Mouse (Mus musculus) kidney, postnatal 36 days (tissue): ENCODE data around the gene Ttc7.

Experiments
- DNase-seq, 2 experiments: peaks; one replicate each; pipeline ENCODE4 v3.0.0; 2021 to 2022; ENCODE audit warnings: mixed read lengths in 2 of 2

Gene Ttc7

DNA sequence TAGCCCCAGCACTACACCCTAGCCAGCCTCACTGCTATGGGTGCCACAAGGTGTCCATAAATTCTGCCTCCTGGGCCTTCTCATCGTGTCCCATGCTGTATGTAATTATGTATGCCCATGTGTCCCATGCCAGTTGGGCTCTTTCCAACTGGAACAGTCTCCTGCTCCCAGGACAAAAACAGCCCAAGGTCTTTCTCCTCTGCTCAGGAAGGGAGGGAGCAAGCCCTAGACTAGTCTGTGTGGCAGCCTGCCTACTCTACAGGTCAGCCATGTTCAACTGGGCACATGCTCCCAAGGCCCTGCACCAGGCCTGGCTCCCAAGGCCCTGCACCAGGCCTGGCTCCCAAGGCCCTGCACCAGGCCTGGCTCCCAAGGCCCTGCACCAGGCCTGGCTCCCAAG, 56.4 kb downstream of the Ttc7 start:
- DNase-seq = peak; percentile 47 to 65

DNA sequence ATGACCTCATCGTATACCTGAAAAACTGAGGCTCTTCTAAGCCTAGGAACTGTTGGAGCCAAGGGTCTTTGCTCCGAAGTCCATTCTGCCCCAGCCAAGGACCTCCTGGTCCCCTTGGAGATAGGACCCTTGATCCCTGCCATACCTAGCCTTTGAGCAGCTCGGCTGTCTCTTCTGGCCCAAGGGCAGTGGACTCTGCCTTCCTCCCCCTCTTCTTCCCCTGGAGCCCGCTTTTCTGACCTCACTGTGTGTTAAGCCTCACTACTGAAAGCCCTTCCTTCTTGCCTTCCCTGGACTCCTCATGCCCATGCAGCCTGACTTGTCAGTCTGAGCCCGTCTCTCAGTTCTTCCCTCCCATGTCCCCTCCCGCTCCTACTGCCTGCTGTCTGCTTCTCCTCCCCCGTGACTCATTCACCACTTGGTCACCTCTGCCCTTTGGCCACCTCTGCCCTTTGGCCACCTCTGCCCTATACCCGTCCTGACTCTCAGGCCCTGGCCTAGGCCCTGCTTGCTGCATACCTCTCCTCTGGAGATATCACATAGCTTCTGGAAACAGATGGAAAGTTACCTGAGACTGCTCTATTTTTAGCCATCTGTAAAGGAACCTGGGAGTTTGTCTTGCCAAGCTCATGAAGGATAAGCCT, 60.5 kb downstream of the Ttc7 start:
- peak; percentile 55 to 58 for DNase-seq

DNA sequence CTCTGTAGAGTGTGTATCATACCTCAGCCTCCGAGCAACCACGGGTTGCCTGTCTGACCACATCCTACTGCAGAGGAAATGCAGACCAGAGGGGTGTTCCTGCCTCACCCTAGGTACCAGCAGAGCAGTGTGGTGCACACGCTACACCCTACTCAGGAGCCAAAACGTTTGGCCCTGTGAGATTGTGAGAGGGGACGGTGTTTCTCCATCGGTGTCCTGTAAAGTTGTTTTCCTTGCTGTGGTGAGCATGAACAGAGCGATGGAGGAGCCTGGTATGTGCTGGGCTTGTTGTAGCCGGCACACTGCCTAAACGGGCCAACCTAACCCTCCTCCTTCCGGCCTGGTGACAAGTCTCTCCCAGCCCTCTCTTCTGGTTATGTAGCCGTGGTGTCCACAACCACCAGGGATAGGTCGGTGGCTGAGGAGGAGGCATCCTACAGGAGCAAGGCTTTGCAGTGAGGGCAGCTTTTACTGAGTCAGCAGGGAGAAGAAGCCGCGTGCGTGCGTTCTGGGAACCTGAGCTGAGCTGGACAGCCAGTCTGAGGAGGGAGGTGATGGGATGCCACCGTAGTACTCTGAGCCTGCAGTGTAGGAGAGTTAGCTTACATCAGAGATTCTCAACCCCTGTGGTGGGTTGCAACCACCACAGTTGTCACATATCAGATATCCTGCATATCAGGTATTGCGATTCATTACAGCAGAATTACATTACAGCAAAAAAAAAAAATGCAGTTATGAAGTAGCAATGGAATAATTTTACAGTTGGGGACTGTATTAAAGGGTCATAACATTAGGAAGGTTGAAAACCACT, 62.0 kb downstream of the Ttc7 start:
- DNase-seq = no peak

DNA sequence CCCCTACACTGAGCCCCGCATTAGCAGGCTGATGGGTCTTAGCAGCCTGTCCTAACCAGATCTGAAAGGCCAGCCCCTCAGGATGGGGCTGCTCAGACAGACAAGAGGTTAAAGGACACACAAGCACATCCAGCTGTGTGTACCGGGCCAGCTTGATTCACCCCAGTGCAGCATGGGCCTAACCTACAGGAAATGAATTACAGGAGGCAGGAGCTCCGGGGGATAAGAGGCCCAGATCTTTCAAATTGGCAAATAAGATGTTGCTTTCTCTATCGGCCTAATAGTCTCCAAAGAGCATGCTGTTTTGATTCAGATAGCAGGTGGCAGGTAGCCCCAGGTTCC, 62.5 kb downstream of the Ttc7 start:
- DNase-seq = no peak

DNA sequence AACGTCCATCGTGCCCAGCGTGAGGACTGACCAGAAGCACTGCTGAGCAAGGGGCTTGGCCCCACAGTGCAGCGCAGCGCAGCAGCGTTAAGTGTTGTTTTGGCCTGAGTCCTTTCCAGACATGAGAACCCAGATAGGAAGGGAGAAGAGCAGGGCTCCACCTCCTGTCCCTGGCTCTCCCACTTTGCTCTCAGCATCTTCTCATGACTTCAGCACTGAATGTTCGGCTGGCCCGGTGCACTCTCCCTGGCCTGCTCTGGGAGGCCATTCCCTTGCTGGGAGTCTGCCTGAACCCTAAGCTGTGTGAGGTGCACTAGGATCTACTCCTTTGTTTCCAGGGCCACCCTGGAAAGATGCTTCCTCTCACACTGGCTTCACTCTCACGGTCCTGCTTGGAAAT, 65.7 kb downstream of the Ttc7 start:
- no peak for DNase-seq

DNA sequence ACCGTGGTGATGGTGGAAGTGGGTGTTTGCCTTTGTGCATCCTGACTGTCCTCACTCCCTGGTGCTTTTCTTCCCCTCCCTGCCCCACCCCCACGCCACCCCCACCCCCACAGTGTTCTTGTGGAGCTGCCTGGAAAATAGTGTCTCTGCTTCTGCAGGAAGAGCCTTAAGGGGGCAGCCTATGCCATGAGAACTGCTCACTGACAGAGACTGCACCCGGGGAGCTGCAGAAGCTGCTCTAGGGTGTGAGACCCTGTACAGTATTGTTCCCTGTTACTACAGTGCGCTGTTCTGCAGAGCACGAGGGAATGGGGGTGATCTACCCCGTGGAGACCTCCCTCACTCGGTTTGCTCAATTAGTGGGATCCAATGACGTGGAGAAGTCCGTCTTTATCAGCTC, 66.4 kb downstream of the Ttc7 start:
- DNase-seq = no peak

DNA sequence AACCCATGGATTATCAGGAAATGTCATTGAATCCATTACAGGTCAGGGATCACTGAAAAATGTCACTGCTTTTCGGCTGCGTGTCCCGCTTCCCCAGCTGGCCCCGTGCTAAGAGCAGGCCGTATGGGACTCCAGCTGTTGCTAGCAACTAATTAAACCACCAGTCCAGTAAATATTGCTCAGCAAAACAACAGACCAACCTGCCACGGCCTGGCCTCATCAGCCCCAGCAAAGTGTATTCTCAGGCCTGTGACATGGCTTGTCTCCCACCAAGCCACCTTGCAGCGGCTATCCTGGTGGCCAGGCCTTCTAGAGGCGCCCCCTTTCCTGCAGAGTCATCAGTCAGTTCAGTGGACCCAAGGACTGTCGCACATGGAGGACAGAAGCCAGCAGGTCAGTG, 66.9 kb downstream of the Ttc7 start:
- DNase-seq = peak; percentile 47 to 52

DNA sequence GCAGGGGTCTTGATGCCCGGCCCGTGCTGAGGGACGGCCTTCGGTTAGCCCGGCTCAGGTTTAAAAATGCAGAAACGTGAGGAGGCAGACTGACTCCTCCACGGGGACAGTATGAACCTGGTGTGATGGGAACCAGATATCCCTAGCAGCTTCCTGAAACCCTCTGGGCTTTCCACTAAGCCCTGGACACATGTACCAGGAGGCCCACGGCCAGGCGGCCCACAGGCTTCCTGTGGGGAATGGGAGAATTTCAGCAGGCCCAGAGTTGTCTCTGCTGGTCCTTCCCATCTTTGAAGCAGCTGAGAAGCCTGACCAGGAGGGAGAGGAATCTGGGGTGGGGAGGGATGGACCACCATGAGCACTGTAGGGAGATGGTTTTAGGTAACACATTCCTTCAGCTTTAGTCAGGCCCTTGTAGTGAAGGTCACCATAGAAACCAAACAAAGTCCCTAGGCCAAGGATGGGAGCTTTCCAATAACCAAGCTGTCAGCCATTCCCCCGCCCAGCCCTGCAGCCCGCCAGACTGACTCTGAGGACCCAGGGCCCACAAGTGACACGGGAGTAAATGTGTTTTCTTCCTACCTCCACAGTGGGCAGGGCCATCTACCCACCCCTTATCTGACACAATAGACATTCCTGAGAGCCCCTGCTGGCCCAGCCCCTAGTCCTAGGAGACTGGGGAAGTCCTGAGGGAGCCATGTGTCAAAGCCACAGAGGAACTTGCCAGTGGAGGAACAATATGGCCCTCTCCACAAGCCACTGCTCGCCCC, 68.0 kb downstream of the Ttc7 start:
- no peak for DNase-seq

DNA sequence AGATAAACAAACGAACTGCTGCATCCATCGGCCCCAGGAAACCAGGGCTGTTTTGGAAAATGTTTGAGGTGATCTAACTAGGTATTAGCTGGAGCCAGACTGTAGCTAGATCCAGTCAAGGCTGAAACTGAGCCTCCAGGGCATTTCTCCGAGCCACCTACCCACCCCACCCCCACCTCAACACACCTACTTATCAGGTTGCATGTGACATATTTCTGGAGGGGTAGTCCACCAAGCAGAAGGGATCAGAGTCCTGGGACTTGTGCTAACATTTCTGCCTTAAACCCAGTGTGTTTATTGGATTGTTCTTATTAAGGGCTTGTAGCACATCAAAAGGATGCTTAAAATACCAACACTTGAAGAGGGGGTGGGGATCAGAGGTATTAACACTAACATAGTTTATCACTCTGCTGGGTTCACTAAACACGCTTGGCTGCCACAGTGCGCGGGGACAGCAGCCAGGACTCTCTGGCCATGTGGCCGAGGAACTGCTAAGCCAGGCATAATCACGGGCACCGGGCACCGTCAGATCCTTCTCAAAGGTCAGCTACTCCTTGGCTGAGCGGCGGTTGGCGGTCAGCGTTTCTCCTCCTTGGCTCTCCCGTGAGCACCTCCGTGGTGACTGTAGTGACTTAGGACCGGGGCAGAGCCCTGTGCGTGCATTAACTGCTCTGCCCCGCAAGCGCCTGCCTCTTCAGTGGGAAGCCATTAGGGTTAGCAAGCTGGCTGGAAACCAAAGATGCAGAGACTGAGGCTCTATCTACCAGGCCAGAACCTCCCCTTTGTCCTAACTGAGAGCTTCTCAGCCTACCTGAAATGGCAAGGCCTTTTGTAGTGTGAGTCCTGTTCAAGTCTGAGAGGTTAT, 68.8 kb downstream of the Ttc7 start:
- peak; percentile 87 to 91 for DNase-seq

DNA sequence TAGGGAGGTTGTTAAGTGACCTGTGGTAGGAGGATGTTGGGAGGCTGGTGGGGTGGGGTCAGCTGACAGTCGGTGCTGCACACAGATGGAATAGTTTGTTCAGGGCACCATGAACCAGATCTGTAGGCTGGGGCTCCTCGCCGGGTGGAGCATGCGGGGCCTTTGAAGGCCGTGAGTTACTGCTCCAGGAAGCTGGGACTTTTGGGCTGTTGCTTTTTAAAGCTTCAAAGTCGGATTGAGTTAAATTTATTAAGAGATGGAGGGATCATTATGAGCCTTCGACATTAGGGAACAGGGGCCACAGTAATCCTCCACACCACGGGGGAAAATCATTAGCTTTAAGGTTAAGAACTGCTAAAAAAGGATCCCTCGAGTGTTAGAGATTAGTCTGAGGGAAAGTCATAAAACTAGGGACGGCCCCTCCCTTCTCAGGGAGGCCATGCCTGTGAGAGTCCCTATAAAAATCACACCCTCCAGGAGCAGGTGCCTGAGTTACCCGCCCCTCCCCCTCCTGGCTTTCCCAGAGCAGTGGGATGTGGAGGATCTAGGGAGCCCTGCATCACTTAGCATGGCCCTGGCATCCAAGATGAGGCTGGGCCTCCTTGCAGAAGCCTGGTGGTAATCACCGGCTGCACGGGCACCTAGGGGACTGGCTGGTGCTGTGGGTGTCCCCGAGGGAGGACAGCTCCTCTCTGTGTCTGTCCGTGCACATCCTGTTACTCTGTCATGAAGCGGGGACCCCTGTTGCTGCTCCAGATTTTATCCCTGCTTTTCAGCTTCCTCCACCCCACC, 69.6 kb downstream of the Ttc7 start:
- peak in 1 of 2 experiments; percentile 64 for DNase-seq

DNA sequence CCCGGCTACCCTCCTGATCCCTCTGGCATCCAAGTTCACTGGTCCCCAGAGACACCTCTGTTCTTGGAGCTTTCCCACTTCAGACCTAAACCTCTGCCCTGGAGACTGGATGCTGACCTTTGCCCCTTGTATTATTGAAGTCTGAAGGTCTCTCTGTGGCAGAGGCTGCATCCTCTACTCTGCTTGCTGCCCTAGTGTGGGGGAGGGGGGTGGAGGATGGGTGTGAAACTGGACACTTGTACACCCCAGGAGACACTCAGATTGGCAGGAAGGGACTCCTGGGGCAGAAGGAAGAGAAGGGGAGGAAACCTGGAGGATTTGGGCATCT, 70.2 kb downstream of the Ttc7 start:
- DNase-seq = peak; percentile 50 to 71

DNA sequence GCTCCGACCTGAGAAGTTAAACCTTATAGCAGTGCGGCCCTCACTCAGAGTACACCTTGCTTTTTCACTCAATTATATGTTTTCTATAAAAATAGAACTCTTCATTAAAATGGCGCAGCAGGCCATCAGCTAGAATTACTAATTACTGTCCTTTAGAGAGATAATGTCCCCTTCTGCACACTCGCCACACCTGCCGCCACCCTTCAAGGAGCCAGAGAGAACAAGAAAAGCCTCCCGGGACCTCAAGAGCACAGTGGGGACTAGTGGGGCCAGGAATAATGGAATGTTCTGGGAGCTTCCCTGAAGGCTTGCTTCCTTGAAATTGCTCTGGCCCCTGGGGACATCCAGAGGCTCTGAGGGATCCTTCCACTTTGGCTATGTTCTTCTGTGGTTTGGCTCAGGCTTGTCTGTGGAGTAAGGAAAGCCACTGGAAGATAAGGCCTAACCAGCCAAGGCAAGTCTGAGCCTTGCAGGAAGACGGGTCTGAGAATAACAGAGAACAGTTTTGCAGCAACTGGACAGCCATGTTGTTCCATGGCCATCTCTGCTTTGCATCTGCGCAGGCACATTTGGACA, 71.1 kb downstream of the Ttc7 start:
- no peak for DNase-seq

DNA sequence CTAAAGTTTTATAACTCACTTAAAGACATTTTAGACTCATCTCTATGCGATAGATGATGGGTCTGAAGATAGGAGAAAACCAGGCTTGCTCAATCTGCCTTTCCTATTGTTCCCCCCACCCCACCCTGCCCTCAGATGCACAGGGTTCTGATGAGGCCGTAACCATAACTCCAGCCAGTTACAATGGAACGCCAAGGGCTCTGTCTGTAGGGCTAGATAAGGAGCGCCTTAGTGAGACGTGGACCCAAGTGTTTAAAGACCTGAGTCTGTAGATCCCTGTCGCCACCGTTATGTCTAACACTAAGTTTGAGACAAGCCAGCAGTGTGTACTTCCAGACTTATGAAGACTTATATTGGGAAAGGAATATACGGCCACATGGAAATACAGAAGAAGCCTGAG, 72.8 kb downstream of the Ttc7 start:
- no peak for DNase-seq

DNA sequence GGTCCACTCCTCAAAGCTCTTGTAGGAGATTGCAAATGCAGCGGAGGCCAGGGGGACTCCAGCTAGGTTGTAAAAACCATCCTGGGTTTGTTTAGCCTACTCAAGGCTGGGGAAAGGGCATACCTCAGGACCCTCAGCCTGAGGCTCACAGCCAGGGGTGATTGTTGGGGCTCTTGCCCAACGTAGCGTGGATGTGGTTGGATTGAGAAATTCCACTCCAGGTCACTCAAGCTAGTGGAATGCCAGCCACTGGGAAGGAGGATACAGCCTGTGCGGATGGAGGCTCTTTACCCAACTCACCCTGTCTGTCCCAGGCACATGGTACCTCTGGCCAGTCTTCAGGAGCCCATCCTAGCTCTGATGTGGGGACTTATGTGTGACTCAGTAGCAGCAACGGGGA, 73.6 kb downstream of the Ttc7 start:
- no peak for DNase-seq

DNA sequence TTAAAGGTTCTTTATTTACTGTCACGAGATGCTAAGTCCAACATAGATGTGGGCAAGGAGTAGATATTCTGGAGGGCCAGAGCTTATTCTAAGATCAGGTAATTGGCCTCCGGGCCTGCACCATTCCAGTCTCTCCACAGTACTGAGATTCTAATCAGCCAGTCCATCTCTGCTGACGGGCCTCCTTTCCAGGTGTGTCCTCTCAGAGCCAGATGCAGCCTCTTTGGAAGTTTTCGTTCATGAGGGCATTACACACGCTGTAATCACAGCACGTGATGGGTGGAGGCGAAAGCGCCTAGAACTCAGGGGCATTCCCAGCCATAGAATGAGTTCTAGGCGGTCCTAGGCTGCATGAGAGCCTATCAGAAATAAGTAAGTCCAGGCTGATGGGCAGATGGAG, 74.8 kb downstream of the Ttc7 start:
- DNase-seq = no peak

DNA sequence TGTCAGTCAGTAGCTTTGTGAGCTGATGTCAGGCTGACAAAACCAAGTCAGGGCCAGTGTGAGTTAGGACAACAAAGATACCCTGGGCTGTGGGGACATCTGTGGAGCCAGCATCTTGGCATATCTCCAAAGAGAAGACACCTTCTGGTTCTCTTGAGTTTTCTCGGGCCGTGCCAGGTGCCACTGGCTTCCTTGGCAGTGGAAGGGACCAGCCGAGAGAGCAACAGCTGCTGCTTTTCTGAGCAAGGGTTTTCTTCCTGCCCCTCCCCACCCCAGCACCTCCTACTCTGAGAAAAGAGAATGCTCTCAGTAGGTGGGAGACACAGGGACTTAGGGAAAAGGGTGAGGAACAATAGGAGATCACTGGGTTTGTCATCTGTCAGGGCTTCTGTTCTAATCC, 78.4 kb downstream of the Ttc7 start:
- no peak for DNase-seq

DNA sequence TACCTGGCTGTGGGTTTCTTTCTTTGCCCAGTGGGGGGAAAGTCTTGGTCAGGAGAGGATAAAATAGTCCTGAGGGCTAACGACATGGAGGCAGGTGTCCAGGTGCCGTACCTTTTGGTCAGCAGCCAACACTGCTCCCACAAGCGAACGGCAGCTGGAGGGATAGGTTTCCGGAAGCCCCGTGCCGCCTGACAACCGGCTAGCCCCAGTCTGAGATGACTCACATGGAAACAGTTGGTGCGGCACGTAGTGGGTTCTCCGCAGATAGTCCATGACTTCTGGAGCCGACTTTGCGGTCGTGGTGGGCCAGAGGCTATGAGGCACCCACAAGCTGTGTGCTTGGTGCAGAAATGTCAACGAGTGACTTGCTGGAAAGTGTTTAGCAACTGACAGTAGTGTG, 81.4 kb downstream of the Ttc7 start:
- no peak for DNase-seq

DNA sequence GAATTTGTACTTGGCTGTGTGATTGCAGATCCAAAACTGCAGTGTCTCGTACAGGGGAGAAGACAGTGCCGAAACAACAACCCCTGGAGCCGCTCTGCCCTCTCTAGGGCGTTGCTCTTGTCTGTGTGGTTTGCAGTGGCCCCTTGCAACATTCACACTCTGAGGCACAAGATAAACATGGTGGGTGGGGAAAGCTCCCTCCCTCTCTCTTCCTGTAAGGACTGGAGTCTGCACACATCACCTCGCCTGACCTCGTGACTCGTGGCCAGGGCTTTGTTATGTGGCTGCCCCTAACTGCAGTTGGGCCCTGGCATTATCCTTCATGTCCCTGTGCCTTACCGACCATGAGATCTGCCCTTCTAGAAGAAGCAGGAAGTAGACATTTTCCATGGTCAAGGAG, 82.6 kb downstream of the Ttc7 start:
- no peak for DNase-seq

DNA sequence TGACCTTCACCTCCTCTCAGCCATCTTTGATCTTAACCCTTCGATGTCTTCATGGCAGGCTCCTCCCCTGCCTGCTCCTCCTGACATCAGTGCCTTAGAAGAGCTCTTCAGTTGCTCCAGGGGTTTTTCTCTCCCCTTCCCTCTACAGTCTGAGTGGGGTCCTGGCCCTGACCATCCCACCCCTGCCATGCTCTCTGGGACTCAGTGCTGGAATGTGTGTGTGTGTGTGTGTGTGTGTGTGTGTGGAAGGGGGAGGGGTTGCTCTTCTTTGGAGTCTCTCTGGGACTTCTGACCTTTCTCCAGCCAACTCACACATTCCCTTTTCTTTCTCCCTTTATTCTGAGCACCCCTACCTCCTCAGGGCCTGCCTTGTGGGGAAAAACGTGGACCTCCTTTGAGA, 83.8 kb downstream of the Ttc7 start:
- no peak for DNase-seq

DNA sequence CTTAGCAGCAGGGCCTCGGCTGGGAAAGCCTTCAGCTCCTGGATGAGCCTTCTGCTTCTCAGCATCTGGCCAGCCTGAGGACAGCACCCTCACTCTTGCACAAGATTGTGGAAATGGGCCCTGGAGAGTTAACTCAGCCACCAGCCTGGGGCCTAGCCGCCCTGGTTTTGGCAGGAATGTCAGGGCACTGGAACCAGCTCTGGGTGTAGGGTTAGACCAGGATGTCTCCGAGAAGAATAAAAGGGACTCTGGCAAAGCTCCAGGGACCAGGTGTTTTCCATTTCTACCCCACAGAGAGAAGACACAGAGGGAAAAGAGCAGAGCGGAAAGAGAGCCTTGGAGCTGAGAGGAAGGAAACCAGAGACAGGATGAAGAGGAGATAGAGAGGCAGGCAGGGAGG, 84.5 kb downstream of the Ttc7 start:
- DNase-seq = no peak

DNA sequence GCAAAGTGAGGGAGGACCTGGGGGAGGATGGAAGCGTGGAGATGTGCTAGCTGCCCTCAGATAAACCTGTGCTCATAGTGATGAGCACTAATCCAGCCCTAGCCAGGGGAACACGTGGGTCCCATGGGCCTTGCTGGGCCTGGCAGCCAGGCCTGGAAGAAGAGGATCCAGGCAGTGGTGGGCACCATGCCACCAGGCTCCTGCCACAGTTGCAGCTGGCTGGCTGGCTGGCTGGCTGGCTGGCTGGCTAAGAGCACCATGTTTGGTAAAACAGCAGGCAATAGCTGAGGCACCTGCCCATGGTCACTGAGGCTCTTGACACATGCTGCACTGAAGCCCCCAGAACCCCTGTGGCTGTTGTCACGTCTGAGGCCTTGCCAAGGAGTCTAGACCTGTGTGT, 85.0 kb downstream of the Ttc7 start:
- DNase-seq = peak; percentile 59 to 72

DNA sequence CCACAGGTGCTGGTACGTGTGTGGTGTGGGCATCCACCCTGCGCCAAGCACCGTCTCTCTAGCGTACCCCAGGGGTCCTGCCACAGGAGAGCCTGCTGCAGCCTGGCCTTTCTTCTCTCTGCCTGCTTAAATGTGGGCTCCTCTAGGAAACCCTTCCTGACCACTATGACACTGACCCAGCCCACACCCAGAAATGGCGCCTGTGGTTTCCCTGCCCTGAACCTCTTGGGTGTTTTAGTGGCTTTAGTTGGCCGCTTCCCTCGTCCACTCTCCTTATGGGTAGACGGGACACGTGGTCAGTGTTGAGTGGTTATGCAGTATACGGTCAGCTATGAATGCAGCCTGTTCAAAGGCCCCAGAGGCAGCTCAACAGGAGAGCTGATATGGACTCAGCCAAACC, 85.8 kb downstream of the Ttc7 start:
- no peak for DNase-seq
